Mouse (Mus musculus): ENCODE data around the gene Rap1gap2. TPM values are rescaled to one million over a fixed set of nuclear protein-coding genes. Genes with fewer than 3 reads are reported as not detected.

Rap1gap2 gene
- total RNA-seq, 4 experiments from 2014 or later = 74.3 to 93.7 (median 83.1) TPM

Other genes starting within 250 kb of the Rap1gap2 start
- gene Olfr412, start 248.8 kb downstream of the Rap1gap2 start, total RNA-seq (2022) = not detected
- under 1 TPM; 0.09 to 0.47 (median 0.21) TPM for gene Ccdc92b, start 8.7 kb upstream of the Rap1gap2 start, total RNA-seq (2022)
- gene Cluh, start 38.6 kb upstream of the Rap1gap2 start, total RNA-seq (2022) = 100 to 1,000 TPM; 210 to 221 (median 215) TPM
- 100 to 1,000 TPM; 183 to 223 (median 209) TPM for gene Pafah1b1, start 113.8 kb upstream of the Rap1gap2 start, total RNA-seq (2022)
- 10 to 100 TPM; 16.2 to 19.9 (median 17.3) TPM for gene Mettl16, start 159.9 kb upstream of the Rap1gap2 start, total RNA-seq (2022)
- 10 to 100 TPM in 3 of 4 experiments, 1 to 10 TPM in 1; 7.4 to 13.4 (median 10.2) TPM for gene Mnt, start 220.0 kb upstream of the Rap1gap2 start, total RNA-seq (2022)

Measured in heart, adult 8-10 months (tissue).